ENCODE assay signal across 8 mouse cellular contexts in genomic region chr15:4026231-4026773, GRCm38 (mm10). TPM values are rescaled to one million over a fixed set of nuclear protein-coding genes. Genes with fewer than 3 reads are reported as not detected.
DNase-seq lines count a peak whose midpoint lies in the region; ATAC-seq and TF ChIP-seq lines count a peak whose summit lies in the region.

Gene Oxct1, plus strand, starts transcription at chr15:4026383.

- TF ChIP-seq CTCF in C2C12 (IDR thresholded peaks at IDR 0.05; ENCODE audit: control insufficient read depth, insufficient read depth, insufficient read length) = peak; percentile 96

- peaks cover 23% of the 10 kb centered on the region for H3K79me2 ChIP-seq in C2C12 (ENCODE audit: control insufficient read depth, insufficient read depth)

- ATAC-seq in erythroblast, adult 5-6 weeks (replicated peaks; ENCODE audit: low FRiP score, poor library complexity, severe bottlenecking) = peak; percentile 74
- peak; percentile 95 for ATAC-seq in kidney, embryonic 15.5 days (replicated peaks; ENCODE audit: low FRiP score)
- peak; percentile 89 for ATAC-seq in monocyte, adult 5-6 weeks (replicated peaks; ENCODE audit: insufficient number of reproducible peaks, low FRiP score, low TSS enrichment, poor library complexity, severe bottlenecking)
- peak; percentile 93 for ATAC-seq in stomach, embryonic 14.5 days (ENCODE audit: insufficient number of reproducible peaks, insufficient read depth, low FRiP score, low read depth)

- H3K36me3 ChIP-seq in C2C12 (ENCODE audit: control insufficient read depth, insufficient read depth) = no peaks in the 10 kb centered on the region
- no peaks in the 10 kb centered on the region for H3K36me3 ChIP-seq in heart, embryonic 10.5 days
- no peaks in the 10 kb centered on the region for H3K36me3 ChIP-seq in kidney, embryonic 15.5 days
- H3K36me3 ChIP-seq in stomach, embryonic 14.5 days (ENCODE audit: control insufficient read depth, insufficient read depth, low read length) = no peaks in the 10 kb centered on the region

- no peaks in the 10 kb centered on the region for H3K27me3 ChIP-seq in C2C12 (ENCODE audit: control insufficient read depth, insufficient read depth, insufficient read length)
- H3K27me3 ChIP-seq in heart, embryonic 10.5 days (ENCODE audit: insufficient read depth, poor library complexity, severe bottlenecking) = no peaks in the 10 kb centered on the region
- H3K27me3 ChIP-seq in kidney, embryonic 15.5 days = no peaks in the 10 kb centered on the region
- H3K27me3 ChIP-seq in stomach, embryonic 14.5 days (ENCODE audit: control insufficient read depth, insufficient read depth, low read length) = no peaks in the 10 kb centered on the region

- peak within 1 kb of the TSS; percentile 81 for H3K9ac ChIP-seq in kidney, embryonic 15.5 days
- peak within 1 kb of the TSS; percentile 68 for H3K9ac ChIP-seq in stomach, embryonic 14.5 days (replicated peaks; ENCODE audit: low read depth, low read length)

- H3K27ac ChIP-seq in heart, embryonic 10.5 days = peak within 1 kb of the TSS; percentile 96
- peak within 1 kb of the TSS; percentile 98 for H3K27ac ChIP-seq in kidney, embryonic 15.5 days
- peak within 1 kb of the TSS; percentile 96 for H3K27ac ChIP-seq in stomach, embryonic 14.5 days (ENCODE audit: low read length)

- H3ac ChIP-seq in C2C12 (ENCODE audit: control insufficient read depth, insufficient read length, low read depth) = peak within 1 kb of the TSS; percentile 87

- peak within 1 kb of the TSS; percentile 71 for H3K4me2 ChIP-seq in kidney, embryonic 15.5 days
- peak within 1 kb of the TSS; percentile 56 for H3K4me2 ChIP-seq in stomach, embryonic 14.5 days (replicated peaks; ENCODE audit: low read depth, low read length)

- H3K4me3 ChIP-seq in C2C12 (ENCODE audit: insufficient read depth, poor library complexity, severe bottlenecking) = peak within 1 kb of the TSS; percentile 67
- peak within 1 kb of the TSS; percentile 85 for H3K4me3 ChIP-seq in heart, embryonic 10.5 days
- peak within 1 kb of the TSS; percentile 91 for H3K4me3 ChIP-seq in kidney, embryonic 15.5 days (replicated peaks)
- peak within 1 kb of the TSS; percentile 67 for H3K4me3 ChIP-seq in stomach, embryonic 14.5 days (ENCODE audit: low read depth, low read length)

- DNase-seq in brain, adult 2 months (ENCODE audit: low read depth, low spot score) = peak; percentile 99
- DNase-seq in heart, embryonic 10.5 days (ENCODE audit: low spot score) = peak; percentile 96
- peak; percentile 85 for DNase-seq in liver

- no peaks in the 10 kb centered on the region for H3K9me3 ChIP-seq in heart, embryonic 10.5 days
- H3K9me3 ChIP-seq in kidney, embryonic 15.5 days (replicated peaks) = no peaks in the 10 kb centered on the region
- H3K9me3 ChIP-seq in stomach, embryonic 14.5 days (ENCODE audit: control insufficient read depth, low read depth, low read length) = no peaks in the 10 kb centered on the region

- H3K79me3 ChIP-seq in C2C12 (ENCODE audit: low read depth) = peaks cover 3% of the 10 kb centered on the region

- 0% methylated on average over 45 of the region's 45 CpGs for WGBS in heart, embryonic 10.5 days
- under 1% methylated on average over 45 of the region's 45 CpGs for WGBS in kidney, embryonic 15.5 days
- under 1% methylated on average over 45 of the region's 45 CpGs for WGBS in stomach, embryonic 14.5 days

- H3K4me1 ChIP-seq in heart, embryonic 10.5 days = peaks cover 19% of the 10 kb centered on the region
- H3K4me1 ChIP-seq in kidney, embryonic 15.5 days = peaks cover 22% of the 10 kb centered on the region
- H3K4me1 ChIP-seq in stomach, embryonic 14.5 days (ENCODE audit: control insufficient read depth, insufficient read depth, low read length) = peaks cover 7% of the 10 kb centered on the region; the same call in 1 of the 2 replicates

TF ChIP-seq in C2C12, 6 proteins besides CTCF, POLR2A, EP300 and RAD21:
- TF ChIP-seq MAX (IDR thresholded peaks at IDR 0.05) (peak; percentile 70), CEBPB (IDR thresholded peaks at IDR 0.05; ENCODE audit: low read depth) (no peak)
TF ChIP-seq in C2C12: peak in this region for 1.

RNA-seq across cellular contexts. Expression of gene Oxct1, which starts in this region (rescaled TPM):
- polyA plus RNA-seq in C2C12 (2012; fragmentation: generic; extraction: Trizol) = 36.2 TPM
- total RNA-seq in erythroblast, adult 5-6 weeks (2015; ENCODE audit: low replicate concordance) = 13.6 and 32.0 TPM in 2 replicates
- total RNA-seq in erythroblast, adult 5-6 weeks (2017; ENCODE audit: low replicate concordance) = 31.2 and 37.9 TPM in 2 replicates
- polyA plus RNA-seq in heart, embryonic 10.5 days (2016; fragmentation: Nextera tagmentation; extraction: Ambion mirVana) = 159 and 217 TPM in 2 replicates
- polyA plus RNA-seq in kidney, embryonic 15.5 days (2015; fragmentation: Nextera tagmentation; extraction: Ambion mirVana) = 296 and 323 TPM in 2 replicates
- 56.3 to 89.6 TPM (median 68.8 TPM) in 3 replicates for total RNA-seq in monocyte, adult 5-6 weeks (2017)
- polyA plus RNA-seq in stomach, embryonic 14.5 days (2014; fragmentation: Nextera tagmentation; extraction: Ambion mirVana) = 227 and 234 TPM in 2 replicates

Comparison
In these comparisons a context has a peak if more than half of its experiments do, and no peak if none do; other contexts are left out.
1. Peak in every context shown above with its lines: DNase-seq, ATAC-seq, H3K4me3 ChIP-seq and H3K27ac ChIP-seq.